Mouse (Mus musculus) CH12.LX (cell line): ENCODE measurements around the gene Cyp2d22. TPM values are rescaled to one million over a fixed set of nuclear protein-coding genes. Genes with fewer than 3 reads are reported as not detected.
"Not testable (repeated sequence)": the region's sequence is repeated elsewhere in the genome, so short reads cannot be mapped to it uniquely, and the experiment has no call there.

Source experiments
- DNase-seq: peaks from one replicate; pipeline ENCODE4 v3.0.0-alpha.2; 2013; ENCODE audit errors: extremely low read depth
- H3K27ac ChIP-seq: 2 replicates; pipeline ENCODE4 v1.5.1; 2012; ENCODE audit warnings: low read depth, mild to moderate bottlenecking, control low read depth, moderate library complexity; ENCODE audit not compliant: insufficient read depth
- H3K27me3 ChIP-seq: replicated peaks from 2 replicates; pipeline ENCODE3; 2012; ENCODE audit warnings: inconsistent platforms
- H3K36me3 ChIP-seq, 2 experiments: replicated peaks in 1 of 2; 2 replicates each; pipeline versions ENCODE3 to v1.6.1; 2012; ENCODE audit warnings: inconsistent platforms in 1 of 2, low read length in 1 of 2, mild to moderate bottlenecking in 1 of 2, mixed read lengths in 1 of 2, moderate library complexity in 1 of 2; ENCODE audit not compliant: control insufficient read depth in 1 of 2, insufficient read depth in 1 of 2
- H3K4me1 ChIP-seq, 2 experiments: 2 replicates each; pipeline ENCODE4 v1.6.1; 2012; ENCODE audit warnings: inconsistent platforms in 1 of 2, moderate library complexity in 1 of 2; ENCODE audit not compliant: insufficient read depth in 2 of 2, control insufficient read depth in 1 of 2
- H3K4me2 ChIP-seq: 2 replicates; pipeline ENCODE4 v1.6.1; 2012; ENCODE audit warnings: low read depth, mild to moderate bottlenecking, control low read depth; ENCODE audit not compliant: poor library complexity, insufficient read depth, severe bottlenecking
- H3K4me3 ChIP-seq, 3 experiments: fragments of 150-350 bp in 1 of 3; sonication (generic) in 1 of 3; replicated peaks in 1 of 3; 2 replicates each; pipeline versions ENCODE3 to v1.5.1; 2011 to 2012; ENCODE audit warnings: low read depth in 2 of 3, low read length in 2 of 3, mild to moderate bottlenecking in 2 of 3, moderate library complexity in 2 of 3, control low read depth in 1 of 3, improper control_type of control experiment in 1 of 3, inconsistent platforms in 1 of 3, mixed read lengths in 1 of 3; ENCODE audit not compliant: poor library complexity in 1 of 3
- H3K79me2 ChIP-seq: replicated peaks from 2 replicates; pipeline ENCODE4 v1.6.1; 2012; ENCODE audit warnings: mild to moderate bottlenecking, moderate library complexity; ENCODE audit not compliant: control insufficient read depth, poor library complexity, insufficient read depth, severe bottlenecking; ENCODE audit errors: extremely low read depth
- H3K9ac ChIP-seq: 2 replicates; pipeline ENCODE4 v1.6.1; 2012; ENCODE audit warnings: low read depth, mild to moderate bottlenecking, control low read depth, moderate library complexity; ENCODE audit not compliant: insufficient read depth
- H3K9me3 ChIP-seq: replicated peaks from 2 replicates; pipeline ENCODE3; 2012; ENCODE audit warnings: low read length, inconsistent platforms, mixed read lengths
- CHD1 ChIP-seq: IDR thresholded peaks from 2 replicates; pipeline ENCODE4 v1.6.1; 2012; ENCODE audit warnings: low read depth, low read length, improper control_type of control experiment, inconsistent platforms
- CTCF ChIP-seq, 2 experiments: IDR thresholded peaks in 1 of 2; conservative IDR thresholded peaks in 1 of 2; 2 replicates each; pipeline ENCODE4 v1.5.1; 2011 to 2012; ENCODE audit warnings: low read depth in 2 of 2, low read length in 2 of 2, improper control_type of control experiment in 1 of 2, inconsistent platforms in 1 of 2, mild to moderate bottlenecking in 1 of 2, moderate library complexity in 1 of 2
- E2F4 ChIP-seq: IDR thresholded peaks from 2 replicates; pipeline ENCODE4 v1.6.1; 2011; ENCODE audit warnings: low read depth, low read length, improper control_type of control experiment; ENCODE audit not compliant: insufficient replicate concordance
- EP300 ChIP-seq: IDR thresholded peaks from 2 replicates; pipeline ENCODE4 v1.6.1; 2011; ENCODE audit warnings: low read length, improper control_type of control experiment
- MAX ChIP-seq: IDR thresholded peaks from 2 replicates; pipeline ENCODE4 v1.6.1; 2011; ENCODE audit warnings: low read length, improper control_type of control experiment
- MAZ ChIP-seq: IDR thresholded peaks from 2 replicates; pipeline ENCODE4 v1.6.1; 2012; ENCODE audit warnings: low read depth, mild to moderate bottlenecking, inconsistent platforms, low read length, improper control_type of control experiment, moderate library complexity
- NRF1 ChIP-seq: IDR thresholded peaks from 2 replicates; pipeline ENCODE4 v1.6.1; 2014; ENCODE audit warnings: low read depth, mild to moderate bottlenecking, inconsistent platforms, low read length, improper control_type of control experiment, moderate library complexity
- POLR2A ChIP-seq: IDR thresholded peaks from 2 replicates; pipeline ENCODE4 v1.6.1; 2011; ENCODE audit warnings: low read depth, mild to moderate bottlenecking, improper control_type of control experiment, low read length
- TBP ChIP-seq: conservative IDR thresholded peaks from 2 replicates; pipeline ENCODE4 v1.6.1; 2011; ENCODE audit warnings: low read depth, low read length, improper control_type of control experiment
- USF1 ChIP-seq: IDR thresholded peaks from 2 replicates; pipeline ENCODE4 v1.6.1; 2014; ENCODE audit warnings: low read depth, mild to moderate bottlenecking, inconsistent platforms, low read length, improper control_type of control experiment
- ZC3H11A ChIP-seq: IDR thresholded peaks from 2 replicates; pipeline ENCODE4 v1.6.1; 2012; ENCODE audit warnings: low read depth, mild to moderate bottlenecking, inconsistent platforms, low read length, improper control_type of control experiment
- dilution Hi-C: fragments of 300-500 bp; cut with MboI; formaldehyde crosslinking; loops from 2 replicates; pipeline ENCODE4 v1.14.3; 2020; ENCODE audit warnings: low sequenced_read_pairs; ENCODE audit not compliant: extremely low pct_unique_long_range_greater_than_20kb, extremely low pct_ligation_motif_present
- in situ Hi-C: fragments of 300-500 bp; cut with MboI; formaldehyde crosslinking; loops from 3 replicates; pipeline ENCODE4 v1.14.3; 2019; ENCODE audit warnings: low sequenced_read_pairs, low pct_ligation_motif_present, low pct_unique_long_range_greater_than_20kb, mixed read lengths
- polyA plus RNA-seq: library from polyadenylated mRNA; unstranded; fragments of >175 nt; gene quantifications from 2 replicates; pipeline ENCODE4 v1.2.1, GENCODE M21; 2012; ENCODE audit warnings: low read depth; ENCODE audit not compliant: insufficient read length
- total RNA-seq, 2 experiments: library from RNA; depleted of rRNA; stranded (reverse); fragments of 300-350 nt in 1 of 2; fragments of >200 nt in 1 of 2; gene quantifications; 2 replicates each; pipeline ENCODE4 v1.2.3; 2012 to 2014

Gene Cyp2d22
- total and polyA plus RNA-seq, 3 experiments = 0.21 to 0.24 TPM; not detected in 1

DNA sequence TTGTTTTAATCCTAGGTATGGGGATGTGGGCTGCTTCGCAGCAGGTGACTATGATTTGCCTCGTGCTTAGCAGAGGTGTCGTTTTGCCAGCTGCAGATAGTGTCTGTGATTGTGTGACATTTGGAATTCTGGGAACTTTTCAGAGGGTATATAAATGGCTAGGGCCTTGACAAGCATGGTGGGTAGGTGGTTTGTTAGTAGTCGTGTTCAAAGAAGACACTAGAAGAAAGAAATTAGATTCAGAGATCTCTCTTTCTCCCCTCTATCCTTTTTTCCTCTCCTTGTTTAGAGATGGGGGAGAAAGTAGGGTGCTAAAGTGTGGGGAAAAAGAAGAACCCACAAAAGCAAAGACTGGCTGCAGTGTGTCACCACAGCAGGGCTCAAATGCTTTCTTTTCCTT, 11.9 kb downstream of the Cyp2d22 start:
- Histone ChIP-seq H3K9me3 (no peaks in the 10 kb centered on the region), H3K79me2 (no peaks in the 10 kb centered on the region), H3K4me2 (no peak overlapping the region), H3K4me3 (no peak overlapping the region), H3K27ac (no peak overlapping the region), H3K4me1 (peaks cover 0 to 8% of the 10 kb centered on the region in 2 experiments; a peak in 2 of 4 replicates), H3K9ac (no peak overlapping the region), H3K27me3 (peaks cover 26% of the 10 kb centered on the region), H3K36me3 (no peaks in the 10 kb centered on the region)
- dilution Hi-C loops (no loop called here), in situ Hi-C loops (no loop called here)
- no peak for TF ChIP-seq MAZ
- no peak for TF ChIP-seq MAX
- no peak for TF ChIP-seq CHD1
- no peak for TF ChIP-seq TBP
- TF ChIP-seq EP300 = no peak
- TF ChIP-seq USF1 = no peak
- no peak for TF ChIP-seq E2F4
- no peak for TF ChIP-seq NRF1
- TF ChIP-seq POLR2A = no peak
- no peak for TF ChIP-seq ZC3H11A
- TF ChIP-seq CTCF (conservative IDR thresholded peaks at IDR 0.05 in 1 of 2, IDR thresholded peaks at IDR 0.05 in 1 of 2; ENCODE audit: low read depth in 2 of 2, low read length in 2 of 2) = no peak
- no peak for DNase-seq

DNA sequence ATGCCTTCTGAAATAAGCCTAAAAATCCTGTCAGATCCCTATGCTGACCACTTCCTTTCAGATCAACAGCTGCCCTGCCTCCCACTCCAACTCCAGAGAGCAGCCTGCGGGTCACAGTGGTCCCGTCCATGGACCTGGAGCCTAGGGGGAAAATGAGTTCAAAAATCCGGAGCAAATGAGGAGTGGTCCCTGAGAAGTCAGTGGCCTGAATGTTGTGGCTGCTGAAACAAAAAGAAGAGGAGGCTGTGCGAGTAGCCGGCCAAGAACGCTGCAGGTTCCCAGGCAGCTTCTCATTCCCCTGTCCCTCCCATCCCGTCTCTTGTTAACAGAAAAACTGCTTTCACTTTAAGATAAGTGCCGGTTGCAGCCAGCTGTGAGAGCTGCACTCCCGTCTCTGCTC, 15.5 kb downstream of the Cyp2d22 start:
- H3K79me2 ChIP-seq, dilution Hi-C loops, H3K9ac ChIP-seq, H3K27me3 ChIP-seq, H3K27ac ChIP-seq, in situ Hi-C loops, H3K4me1 ChIP-seq, H3K4me3 ChIP-seq, DNase-seq, H3K9me3 ChIP-seq, H3K36me3 ChIP-seq: not testable (repeated sequence)
- peak overlapping the region; percentile 40; the same call in 1 of the 2 replicates for H3K4me2 ChIP-seq

DNA sequence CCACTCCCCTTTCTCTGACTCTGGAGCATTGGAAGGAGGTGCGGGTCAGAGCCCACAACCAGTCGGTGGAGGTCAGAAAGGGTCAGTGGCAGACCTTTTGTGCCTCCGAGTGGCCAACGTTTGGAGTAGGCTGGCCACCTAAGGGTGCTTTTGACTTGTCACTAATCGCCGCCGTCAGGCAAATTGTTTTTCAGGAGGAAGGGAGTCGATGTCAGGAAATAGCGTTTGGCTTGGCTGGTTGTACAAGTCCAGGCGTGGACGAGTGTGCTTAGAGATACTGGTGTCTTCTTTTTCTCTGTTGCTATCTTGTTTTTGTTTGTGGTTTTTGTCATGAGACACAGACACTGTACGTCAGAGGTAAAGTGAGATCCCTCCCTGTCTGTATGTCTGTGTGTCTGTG, 16.3 kb downstream of the Cyp2d22 start:
- H3K36me3 ChIP-seq, H3K4me2 ChIP-seq, H3K9me3 ChIP-seq, H3K27ac ChIP-seq, H3K79me2 ChIP-seq, H3K4me1 ChIP-seq, H3K27me3 ChIP-seq, H3K4me3 ChIP-seq, in situ Hi-C loops, H3K9ac ChIP-seq, dilution Hi-C loops, DNase-seq: not testable (repeated sequence)
